Mouse (Mus musculus): ENCODE results near the gene Scp2d1. TPM values are rescaled to one million over a fixed set of nuclear protein-coding genes. Genes with fewer than 3 reads are reported as not detected.

The Scp2d1 gene
- total and polyA plus RNA-seq, 3 experiments = not detected

DNA sequence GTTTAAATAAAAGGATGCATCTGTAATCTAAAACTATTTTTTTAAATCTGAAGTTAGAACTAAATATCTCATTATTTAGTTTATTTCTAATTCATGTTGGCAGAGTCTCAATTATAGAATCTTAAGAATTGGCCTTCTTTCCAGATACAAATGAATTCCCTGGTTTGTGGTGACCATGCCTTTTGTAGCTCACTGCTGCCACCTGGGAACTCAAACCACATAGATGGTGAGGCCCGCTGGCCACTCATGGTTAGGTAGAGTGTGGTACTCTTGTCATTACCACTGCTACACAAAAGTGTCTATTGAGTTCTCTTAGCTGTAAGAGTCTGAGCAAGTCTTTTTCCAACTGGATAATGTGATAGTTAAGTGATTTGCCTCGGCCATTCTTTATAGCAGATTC lies 45.4 kb downstream of the Scp2d1 start:
- Histone ChIP-seq H3K9ac (ENCODE audit: control insufficient read depth, low read depth, low read length, poor library complexity, severe bottlenecking) (no peak overlapping the region), H3K4me3 (ENCODE audit: control insufficient read depth in 1 of 2, insufficient read depth in 1 of 2, low read depth in 2 of 2, low read length in 2 of 2) (no peak overlapping the region), H3K4me1 (ENCODE audit: control insufficient read depth in 1 of 2, insufficient read depth in 2 of 2, low read length in 2 of 2) (no peaks in the 10 kb centered on the region), H3K36me3 (ENCODE audit: control insufficient read depth in 1 of 2, insufficient read depth in 2 of 2, low read length in 2 of 2) (no peaks in the 10 kb centered on the region), H3K27ac (ENCODE audit: control insufficient read depth, low read depth, low read length) (no peak overlapping the region), H3K9me3 (replicated peaks; ENCODE audit: insufficient read depth, low read length) (no peaks in the 10 kb centered on the region), H3K79me2 (ENCODE audit: control insufficient read depth, insufficient read depth, low read length, poor library complexity) (no peaks in the 10 kb centered on the region), H3K27me3 (ENCODE audit: control insufficient read depth in 1 of 2, insufficient read depth in 2 of 2, low read length in 2 of 2) (no peaks in the 10 kb centered on the region)
- TF ChIP-seq CHD1 (IDR thresholded peaks at IDR 0.05; ENCODE audit: low read depth, low read length) (no peak), TAL1 (IDR thresholded peaks at IDR 0.05; ENCODE audit: low read length) (no peak), ZNF384 (IDR thresholded peaks at IDR 0.05; ENCODE audit: low read depth, low read length) (no peak), MYC (IDR thresholded peaks at IDR 0.05; ENCODE audit: low read depth, low read length) (no peak), ZMIZ1 (IDR thresholded peaks at IDR 0.05; ENCODE audit: low read depth, low read length) (no peak), POLR2AphosphoS5 (IDR thresholded peaks at IDR 0.05; ENCODE audit: borderline replicate concordance, low read depth, low read length) (no peak), EP300 (IDR thresholded peaks at IDR 0.05; ENCODE audit: low read depth in 1 of 2, low read length in 2 of 2) (no peak), MYB (IDR thresholded peaks at IDR 0.05; ENCODE audit: low read depth, low read length) (no peak), MAFK (IDR thresholded peaks at IDR 0.05; ENCODE audit: borderline replicate concordance, low read depth, low read length) (no peak), USF2 (IDR thresholded peaks at IDR 0.05; ENCODE audit: borderline replicate concordance in 1 of 2, insufficient read depth in 1 of 2, low read depth in 1 of 2, low read length in 2 of 2) (no peak)
- no peak for DNase-seq (ENCODE audit: low read depth, low spot score)

Other genes starting within 250 kb of the Scp2d1 start
- gene Smim26, start 229.6 kb upstream of the Scp2d1 start, total RNA-seq (2012; rRNA removed) = 24.6 and 28.6 TPM in 2 replicates
- 10 to 100 TPM in 1 of 2 experiments, not detected in 1; 16.4 TPM for gene Smim26, start 229.6 kb upstream of the Scp2d1 start, polyA plus RNA-seq (2012; ENCODE audit: insufficient read depth in 1 of 2, insufficient read length in 2 of 2, low read depth in 1 of 2, low replicate concordance in 2 of 2, missing spikeins in 1 of 2)
- 28.8 and 32.5 TPM in 2 replicates for gene Dtd1, start 223.8 kb upstream of the Scp2d1 start, total RNA-seq (2012; rRNA removed)
- gene Dtd1, start 223.8 kb upstream of the Scp2d1 start, polyA plus RNA-seq (2012; ENCODE audit: insufficient read depth in 1 of 2, insufficient read length in 2 of 2, low read depth in 1 of 2, low replicate concordance in 2 of 2, missing spikeins in 1 of 2) = 10 to 100 TPM in 1 of 2 experiments, not detected in 1; 36.0 TPM